In the genomic region with DNA sequence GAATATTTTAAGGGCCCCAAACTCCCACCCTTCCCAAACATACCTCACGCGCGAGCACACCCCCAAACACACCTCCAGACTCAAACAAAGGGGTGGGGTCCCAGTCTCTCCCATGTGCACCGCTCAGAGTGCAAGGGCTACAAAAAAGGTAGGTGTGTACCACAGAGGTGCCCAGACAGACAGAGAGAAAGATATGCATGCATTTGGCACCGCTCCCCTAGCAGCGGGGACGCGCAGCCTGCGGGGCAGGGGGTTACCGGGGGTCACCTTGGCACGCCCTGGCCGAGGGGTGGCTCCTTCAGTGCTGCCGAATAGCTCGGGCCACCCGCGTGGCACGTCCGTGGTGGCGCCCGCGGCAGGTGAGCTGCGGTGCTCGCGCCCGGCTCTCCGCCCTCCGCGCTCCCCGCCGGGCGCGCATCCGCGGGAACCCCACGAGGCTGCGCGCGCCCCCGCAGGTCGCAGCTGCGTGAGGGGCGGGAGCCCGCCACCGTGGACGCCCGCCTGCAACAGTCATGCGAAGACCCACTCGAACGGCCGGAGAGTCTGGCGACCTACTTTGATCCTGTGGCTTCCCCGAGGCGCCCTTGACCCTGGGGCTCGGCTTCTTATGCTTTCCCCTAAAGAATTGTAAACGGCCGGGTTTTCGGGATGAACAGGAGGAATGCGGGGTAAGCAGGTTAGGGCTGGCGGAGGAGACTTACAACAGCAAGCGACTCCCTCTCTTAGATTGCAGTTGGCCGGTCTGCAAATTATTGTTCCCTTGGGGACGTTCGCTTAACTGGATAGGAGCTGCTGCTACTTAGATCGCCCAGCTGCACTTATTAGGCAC, we compare ENCODE assay signal across 8 mouse cellular contexts. TPM values are rescaled to one million over a fixed set of nuclear protein-coding genes. Genes with fewer than 3 reads are reported as not detected.
DNase-seq lines count a peak whose midpoint lies in the region; ATAC-seq lines count a peak whose summit lies in the region.

A gene (minus strand): TSS at position 762 of the 829 bp plus-strand sequence.

- no peaks in the 10 kb centered on the region for H3K36me3 ChIP-seq in heart, embryonic 16.5 days (ENCODE audit: control insufficient read depth, insufficient read depth)
- H3K36me3 ChIP-seq in forebrain, embryonic 16.5 days (ENCODE audit: control insufficient read depth, insufficient read depth): no peaks in the 10 kb centered on the region
- H3K36me3 ChIP-seq in midbrain, embryonic 15.5 days (replicated peaks): no peaks in the 10 kb centered on the region

- H3K4me2 ChIP-seq in heart, embryonic 16.5 days (ENCODE audit: low read depth, low read length): peak within 1 kb of the TSS; percentile 75
- H3K4me2 ChIP-seq in forebrain, embryonic 16.5 days (ENCODE audit: low read length): peak within 1 kb of the TSS; percentile 82
- H3K4me2 ChIP-seq in midbrain, embryonic 15.5 days: peak within 1 kb of the TSS; percentile 90

- no peaks in the 10 kb centered on the region for H3K4me1 ChIP-seq in heart, embryonic 16.5 days (ENCODE audit: control insufficient read depth, insufficient read depth, low read length)
- H3K4me1 ChIP-seq in forebrain, embryonic 16.5 days (replicated peaks; ENCODE audit: control insufficient read depth, insufficient read depth, low read length): peaks cover 9% of the 10 kb centered on the region
- peaks cover 16% of the 10 kb centered on the region for H3K4me1 ChIP-seq in midbrain, embryonic 15.5 days

- DNase-seq in heart, postnatal 14 days: no peak
- peak; percentile 66 for DNase-seq in brain, adult 2 months (ENCODE audit: low read depth, low spot score)
- peak in 1 of 2 experiments; percentile 46 for DNase-seq in layer of hippocampus, postnatal 25 days (ENCODE audit: extremely low spot score in 1 of 2, low spot score in 1 of 2)
- DNase-seq in gastrocnemius, postnatal 25 days: no peak

- H3K9ac ChIP-seq in heart, embryonic 16.5 days (ENCODE audit: low read length): no peak within 1 kb of the TSS
- peak within 1 kb of the TSS; percentile 86 for H3K9ac ChIP-seq in forebrain, embryonic 16.5 days (replicated peaks; ENCODE audit: low read depth, low read length)
- H3K9ac ChIP-seq in midbrain, embryonic 15.5 days: peak within 1 kb of the TSS; percentile 57

- ATAC-seq in heart, embryonic 16.5 days (replicated peaks; ENCODE audit: extremely low read depth, insufficient read depth, low FRiP score): no peak
- peak; percentile 78 for ATAC-seq in forebrain, embryonic 16.5 days
- ATAC-seq in midbrain, embryonic 15.5 days (replicated peaks): peak; percentile 82
- no peak for ATAC-seq in erythroid progenitor cell, adult 5-6 weeks (replicated peaks; ENCODE audit: low FRiP score, poor library complexity, severe bottlenecking)

- no peak within 1 kb of the TSS for H3K27ac ChIP-seq in heart, embryonic 16.5 days (ENCODE audit: low read length)
- H3K27ac ChIP-seq in forebrain, embryonic 16.5 days (ENCODE audit: low read length): peak within 1 kb of the TSS; percentile 11
- peak within 1 kb of the TSS; percentile 48 for H3K27ac ChIP-seq in midbrain, embryonic 15.5 days

- intact Hi-C loops in heart, postnatal 14 days (cut with DNase I): no loop called here

- H3K4me3 ChIP-seq in heart, embryonic 16.5 days (ENCODE audit: low read length): peak within 1 kb of the TSS; percentile 48
- peak within 1 kb of the TSS; percentile 69 for H3K4me3 ChIP-seq in forebrain, embryonic 16.5 days (replicated peaks; ENCODE audit: low read length)
- H3K4me3 ChIP-seq in midbrain, embryonic 15.5 days: peak within 1 kb of the TSS; percentile 63

- no peaks in the 10 kb centered on the region for H3K9me3 ChIP-seq in heart, embryonic 16.5 days (replicated peaks; ENCODE audit: control insufficient read depth, low read length)
- no peaks in the 10 kb centered on the region for H3K9me3 ChIP-seq in forebrain, embryonic 16.5 days (ENCODE audit: control insufficient read depth, low read length)
- H3K9me3 ChIP-seq in midbrain, embryonic 15.5 days: no peaks in the 10 kb centered on the region

- H3K27me3 ChIP-seq in heart, embryonic 16.5 days (ENCODE audit: control insufficient read depth, insufficient read depth, low read length): peaks cover 42% of the 10 kb centered on the region
- peaks cover 20% of the 10 kb centered on the region for H3K27me3 ChIP-seq in forebrain, embryonic 16.5 days (replicated peaks; ENCODE audit: control insufficient read depth, insufficient read depth, low read length)
- H3K27me3 ChIP-seq in midbrain, embryonic 15.5 days (replicated peaks): peaks cover 32% of the 10 kb centered on the region

- 1% methylated on average over 61 of the region's 64 CpGs for WGBS in heart, embryonic 16.5 days
- WGBS in forebrain, embryonic 16.5 days: under 1% methylated on average over 64 of the region's 64 CpGs
- WGBS in midbrain, embryonic 15.5 days: under 1% methylated on average over 64 of the region's 64 CpGs

RNA-seq across cellular contexts. Expression of the gene that starts here (rescaled TPM):
- polyA plus RNA-seq in heart, embryonic 16.5 days (2015; fragmentation: Nextera tagmentation; extraction: Ambion mirVana): not detected in 2 replicates
- not detected for total RNA-seq in heart, postnatal 14 days (2021)
- polyA plus RNA-seq in forebrain, embryonic 16.5 days (2015; fragmentation: Nextera tagmentation; extraction: Ambion mirVana): 37.0 and 42.5 TPM in 2 replicates
- 10 to 100 TPM; 40.9 to 44.1 TPM for total RNA-seq in layer of hippocampus, postnatal 25 days (2021)
- 26.7 and 27.3 TPM in 2 replicates for polyA plus RNA-seq in midbrain, embryonic 15.5 days (2015; fragmentation: Nextera tagmentation; extraction: Ambion mirVana)
- total RNA-seq in gastrocnemius, postnatal 25 days (2021): not detected
- total RNA-seq in erythroid progenitor cell, adult 5-6 weeks (2015; ENCODE audit: low replicate concordance): not detected in 2 replicates
- total RNA-seq in erythroid progenitor cell, adult 5-6 weeks (2017; ENCODE audit: low replicate concordance): 0.23 and 0.51 TPM in 2 replicates

Comparison
In these comparisons a context has a peak if more than half of its experiments do, and no peak if none do; other contexts are left out.
1. RNA of the gene that starts here (total RNA-seq): 40.9 to 44.1 TPM in layer of hippocampus, postnatal 25 days; 0.23 to 0.51 TPM in erythroid progenitor cell, adult 5-6 weeks, not detected in heart, postnatal 14 days and not detected in gastrocnemius, postnatal 25 days; every median in the first group is over 10 times any median in the second.
2. RNA of the gene that starts here (polyA plus RNA-seq): 37.0 to 42.5 TPM in forebrain, embryonic 16.5 days and 26.7 to 27.3 TPM in midbrain, embryonic 15.5 days; not detected in heart, embryonic 16.5 days; every median in the first group is over 10 times any median in the second.
3. ATAC-seq: peak in forebrain, embryonic 16.5 days (single experiment) and midbrain, embryonic 15.5 days (single experiment); none in heart, embryonic 16.5 days (single experiment) and erythroid progenitor cell, adult 5-6 weeks (single experiment).
4. Peak in every context shown above with its lines, with median percentiles within 50 percentile points of each other: H3K4me2 ChIP-seq and H3K4me3 ChIP-seq.